Mouse (Mus musculus) liver, embryonic 14.5 days (tissue): ENCODE data around the gene Rassf5.

ENCODE experiments used
- CTCF ChIP-seq: IDR thresholded peaks from 2 replicates; pipeline ENCODE4 v1.5.1; 2016; ENCODE audit warnings: antibody characterized with exemption, low read depth, control low read depth
- EP300 ChIP-seq: IDR thresholded peaks from 2 replicates; pipeline ENCODE4 v1.6.1; 2016; ENCODE audit warnings: antibody characterized with exemption, low read depth

- no peak for TF ChIP-seq CTCF
- TF ChIP-seq EP300 = no peak
Observed at GRCm38 (mm10) chr1:131185821-131186506, 59.1 kb downstream of the Rassf5 start.
